Mouse (Mus musculus): ENCODE measurements at regions not wholly inside any gene's neighbourhood (a gene's known extent, or its start where the extent isn't known, plus 50 kb on each side); places are given as distances from the start of the nearest gene placed in this dataset.
"Not testable (repeated sequence)": the region's sequence is repeated elsewhere in the genome, so short reads cannot be mapped to it uniquely, and the experiment has no call there.

GRCm38 (mm10) chr4:122025866-122026265 lies 404.0 kb upstream of the Gm12887 start:
- no peak for ATAC-seq (ENCODE audit: borderline replicate concordance, extremely low read depth, low FRiP score, low TSS enrichment)
- Histone ChIP-seq H3K4me1 (no peaks in the 10 kb centered on the region), H3K36me3 (no peaks in the 10 kb centered on the region), H3K4me3 (no peak overlapping the region), H3K27ac (no peak overlapping the region), H3K9me3 (peaks cover 23% of the 10 kb centered on the region), H3K9ac (no peak overlapping the region), H3K4me2 (no peak overlapping the region), H3K27me3 (no peaks in the 10 kb centered on the region)
- 87% methylated on average over 1 of the region's 1 CpGs for WGBS

GRCm38 (mm10) chr4:122022854-122023253 lies 401.0 kb upstream of the Gm12887 start:
- ATAC-seq (ENCODE audit: borderline replicate concordance, extremely low read depth, low FRiP score, low TSS enrichment) = 0 out of 2 replicates have a peak, but pooled peaks have one; percentile 17
- H3K9ac ChIP-seq = no peak overlapping the region
- H3K36me3 ChIP-seq = no peaks in the 10 kb centered on the region
- H3K4me3 ChIP-seq = no peak overlapping the region
- WGBS = 87% methylated on average over 15 of the region's 15 CpGs
- no peaks in the 10 kb centered on the region for H3K4me1 ChIP-seq
- H3K9me3 ChIP-seq = peaks cover 25% of the 10 kb centered on the region
- H3K4me2 ChIP-seq = no peak overlapping the region
- no peaks in the 10 kb centered on the region for H3K27me3 ChIP-seq
- no peak overlapping the region for H3K27ac ChIP-seq

- not testable (repeated sequence) for H3K4me2 ChIP-seq, H3K4me1 ChIP-seq, H3K4me3 ChIP-seq, H3K9ac ChIP-seq, H3K27ac ChIP-seq, H3K27me3 ChIP-seq, H3K36me3 ChIP-seq
- H3K9me3 ChIP-seq = peaks cover 28% of the 10 kb centered on the region
- 91% methylated on average over 26 of the region's 26 CpGs for WGBS
- ATAC-seq (ENCODE audit: borderline replicate concordance, extremely low read depth, low FRiP score, low TSS enrichment) = peak; percentile 35; the same call in 1 of the 2 replicates
Observed at GRCm38 (mm10) chr4:122008938-122009459, 387.1 kb upstream of the Gm12887 start.

- H3K36me3 ChIP-seq = no peaks in the 10 kb centered on the region
- no peaks in the 10 kb centered on the region for H3K4me1 ChIP-seq
- H3K9ac ChIP-seq = no peak overlapping the region
- no peak overlapping the region for H3K4me3 ChIP-seq
- WGBS = 89% methylated on average over 39 of the region's 39 CpGs
- no peak overlapping the region for H3K27ac ChIP-seq
- H3K27me3 ChIP-seq = no peaks in the 10 kb centered on the region
- no peak overlapping the region for H3K4me2 ChIP-seq
- H3K9me3 ChIP-seq = peaks cover 28% of the 10 kb centered on the region
- ATAC-seq (ENCODE audit: borderline replicate concordance, extremely low read depth, low FRiP score, low TSS enrichment) = peak; percentile 59; the same call in 1 of the 2 replicates
Observed at GRCm38 (mm10) chr4:122008168-122008839, 386.4 kb upstream of the Gm12887 start.

- Histone ChIP-seq H3K36me3 (no peaks in the 10 kb centered on the region), H3K4me3 (no peak overlapping the region), H3K9ac (no peak overlapping the region), H3K9me3 (peaks cover 24% of the 10 kb centered on the region; the same call in 1 of the 2 replicates), H3K27me3 (no peaks in the 10 kb centered on the region), H3K4me1 (no peaks in the 10 kb centered on the region), H3K4me2 (no peak overlapping the region), H3K27ac (no peak overlapping the region)
- WGBS = 51% methylated on average over 2 of the region's 2 CpGs
- no peak for ATAC-seq (ENCODE audit: borderline replicate concordance, extremely low read depth, low FRiP score, low TSS enrichment)
Observed at GRCm38 (mm10) chr4:121986741-121987140, 364.8 kb upstream of the Gm12887 start.

GRCm38 (mm10) chr4:121985371-121985770 lies 363.5 kb upstream of the Gm12887 start:
- no peak overlapping the region for H3K4me2 ChIP-seq
- ATAC-seq (ENCODE audit: borderline replicate concordance, extremely low read depth, low FRiP score, low TSS enrichment) = no peak

GRCm38 (mm10) chr4:121975831-121976230 lies 353.9 kb upstream of the Gm12887 start:
- no peak overlapping the region for H3K9ac ChIP-seq
- H3K4me1 ChIP-seq = no peaks in the 10 kb centered on the region
- H3K27ac ChIP-seq = no peak overlapping the region
- no peak overlapping the region for H3K4me3 ChIP-seq
- H3K36me3 ChIP-seq = no peaks in the 10 kb centered on the region
- ATAC-seq (ENCODE audit: borderline replicate concordance, extremely low read depth, low FRiP score, low TSS enrichment) = no peak
- H3K9me3 ChIP-seq = peaks cover 11% of the 10 kb centered on the region; the same call in 1 of the 2 replicates
- 81% methylated on average over 3 of the region's 3 CpGs for WGBS
- no peaks in the 10 kb centered on the region for H3K27me3 ChIP-seq
- no peak overlapping the region for H3K4me2 ChIP-seq

More at GRCm38 (mm10) chr4:121985371-121985770, 363.5 kb upstream of the Gm12887 start:
- Histone ChIP-seq H3K4me1 (no peaks in the 10 kb centered on the region), H3K9me3 (peaks cover 24% of the 10 kb centered on the region; the same call in 1 of the 2 replicates), H3K27ac (no peak overlapping the region), H3K9ac (no peak overlapping the region), H3K4me3 (no peak overlapping the region), H3K27me3 (no peaks in the 10 kb centered on the region), H3K36me3 (no peaks in the 10 kb centered on the region)
- 55% methylated on average over 1 of the region's 1 CpGs for WGBS

All from lung, embryonic 15.5 days (tissue).